In genomic region chr2:120403653-120403985, GRCm38 (mm10) we compare ENCODE assay signal across 8 mouse cellular contexts. TPM values are rescaled to one million over a fixed set of nuclear protein-coding genes. Genes with fewer than 3 reads are reported as not detected.
DNase-seq lines count a peak whose midpoint lies in the region; ATAC-seq and TF ChIP-seq lines count a peak whose summit lies in the region.

Gene Ganc, plus strand, starts transcription at chr2:120403896.

- ATAC-seq in kidney, embryonic 16.5 days (ENCODE audit: low FRiP score, low TSS enrichment): peak; percentile 79
- ATAC-seq in Patski: peak; percentile 70
- ATAC-seq in forebrain, embryonic 13.5 days: peak; percentile 85
- peak; percentile 89 for ATAC-seq in hindbrain, embryonic 11.5 days (ENCODE audit: low FRiP score)
- peak; percentile 33 for ATAC-seq in liver, embryonic 16.5 days (ENCODE audit: low read depth)

- DNase-seq in kidney, postnatal 10 days: no peak
- no peak for DNase-seq in Patski (ENCODE audit: low read depth, low spot score)
- DNase-seq in hindbrain, embryonic 11.5 days (ENCODE audit: low spot score): no peak
- no peak for DNase-seq in right cerebral cortex, postnatal 25 days
- DNase-seq in c-Kit-positive CD71-positive TER-119-positive erythroid progenitor cells, embryonic 14.5 days (ENCODE audit: low spot score): no peak

- no peak for TF ChIP-seq CTCF in Patski (IDR thresholded peaks at IDR 0.05)

- under 1% methylated on average over 17 of the region's 17 CpGs for WGBS in kidney, embryonic 16.5 days
- under 1% methylated on average over 17 of the region's 17 CpGs for WGBS in forebrain, embryonic 13.5 days
- WGBS in hindbrain, embryonic 11.5 days: under 1% methylated on average over 17 of the region's 17 CpGs
- 0% methylated on average over 17 of the region's 17 CpGs for WGBS in liver, embryonic 16.5 days (ENCODE audit: insufficient replicate concordance)

- H3K27me3 ChIP-seq in kidney, embryonic 16.5 days (ENCODE audit: insufficient read depth, low read length): no peaks in the 10 kb centered on the region
- H3K27me3 ChIP-seq in Patski: no peaks in the 10 kb centered on the region
- H3K27me3 ChIP-seq in forebrain, embryonic 13.5 days: no peaks in the 10 kb centered on the region
- no peaks in the 10 kb centered on the region for H3K27me3 ChIP-seq in hindbrain, embryonic 11.5 days (ENCODE audit: control insufficient read depth, insufficient read depth, low read length)
- no peaks in the 10 kb centered on the region for H3K27me3 ChIP-seq in liver, embryonic 16.5 days (ENCODE audit: control insufficient read depth, insufficient read depth, low read depth, low read length)

- H3K4me1 ChIP-seq in kidney, embryonic 16.5 days (ENCODE audit: insufficient read depth, low read length): peaks cover 17% of the 10 kb centered on the region
- peaks cover 18% of the 10 kb centered on the region for H3K4me1 ChIP-seq in forebrain, embryonic 13.5 days
- H3K4me1 ChIP-seq in hindbrain, embryonic 11.5 days (replicated peaks; ENCODE audit: control insufficient read depth, insufficient read depth, low read length): 0 out of 2 replicates have a peak, but pooled peaks cover 2% of the 10 kb centered on the region
- H3K4me1 ChIP-seq in liver, embryonic 16.5 days (ENCODE audit: control insufficient read depth, low read depth, low read length): peaks cover 10% of the 10 kb centered on the region

- in situ Hi-C loops in Patski (cut with MboI; ENCODE audit: low pct_unique_long_range_greater_than_20kb): no loop called here

- H3K9ac ChIP-seq in kidney, embryonic 16.5 days (replicated peaks; ENCODE audit: low read length): peak within 1 kb of the TSS; percentile 71
- peak within 1 kb of the TSS; percentile 75 for H3K9ac ChIP-seq in forebrain, embryonic 13.5 days
- H3K9ac ChIP-seq in hindbrain, embryonic 11.5 days (ENCODE audit: low read depth, low read length): peak within 1 kb of the TSS; percentile 78
- peak within 1 kb of the TSS; percentile 77 for H3K9ac ChIP-seq in liver, embryonic 16.5 days (ENCODE audit: low read depth, low read length)

- peak within 1 kb of the TSS; percentile 75 for H3K4me2 ChIP-seq in kidney, embryonic 16.5 days (replicated peaks; ENCODE audit: low read depth, low read length)
- H3K4me2 ChIP-seq in forebrain, embryonic 13.5 days: peak within 1 kb of the TSS; percentile 80
- H3K4me2 ChIP-seq in hindbrain, embryonic 11.5 days (replicated peaks; ENCODE audit: low read depth, low read length): peak within 1 kb of the TSS; percentile 84
- H3K4me2 ChIP-seq in liver, embryonic 16.5 days (ENCODE audit: low read depth, low read length): peak within 1 kb of the TSS; percentile 67

- CTCF ChIA-PET in Patski (lab: Charles Lee): no interaction called here

- H3K36me3 ChIP-seq in kidney, embryonic 16.5 days (ENCODE audit: insufficient read depth, low read length): no peaks in the 10 kb centered on the region
- no peaks in the 10 kb centered on the region for H3K36me3 ChIP-seq in forebrain, embryonic 13.5 days (ENCODE audit: poor library complexity, severe bottlenecking)
- H3K36me3 ChIP-seq in hindbrain, embryonic 11.5 days (ENCODE audit: control insufficient read depth, insufficient read depth, low read length): no peaks in the 10 kb centered on the region
- no peaks in the 10 kb centered on the region for H3K36me3 ChIP-seq in liver, embryonic 16.5 days (ENCODE audit: control insufficient read depth, insufficient read depth)

- peak within 1 kb of the TSS; percentile 97 for H3K27ac ChIP-seq in kidney, embryonic 16.5 days (ENCODE audit: low read length)
- peak within 1 kb of the TSS; percentile 89 for H3K27ac ChIP-seq in forebrain, embryonic 13.5 days
- peak within 1 kb of the TSS; percentile 87 for H3K27ac ChIP-seq in hindbrain, embryonic 11.5 days (ENCODE audit: low read depth, low read length)
- peak within 1 kb of the TSS; percentile 97 for H3K27ac ChIP-seq in liver, embryonic 16.5 days (ENCODE audit: low read length)

- H3K9me3 ChIP-seq in kidney, embryonic 16.5 days (ENCODE audit: low read length): no peaks in the 10 kb centered on the region
- H3K9me3 ChIP-seq in forebrain, embryonic 13.5 days (replicated peaks): no peaks in the 10 kb centered on the region
- no peaks in the 10 kb centered on the region for H3K9me3 ChIP-seq in hindbrain, embryonic 11.5 days (ENCODE audit: control insufficient read depth, low read length)
- no peaks in the 10 kb centered on the region for H3K9me3 ChIP-seq in liver, embryonic 16.5 days (replicated peaks; ENCODE audit: control insufficient read depth, low read length)

- H3K4me3 ChIP-seq in kidney, embryonic 16.5 days (ENCODE audit: low read length): peak within 1 kb of the TSS; percentile 89
- peak within 1 kb of the TSS; percentile 83 for H3K4me3 ChIP-seq in forebrain, embryonic 13.5 days
- H3K4me3 ChIP-seq in hindbrain, embryonic 11.5 days (ENCODE audit: low read depth, low read length): peak within 1 kb of the TSS; percentile 74
- peak within 1 kb of the TSS; percentile 73 for H3K4me3 ChIP-seq in liver, embryonic 16.5 days (ENCODE audit: low read depth, low read length)

- POLR2A ChIA-PET in Patski (lab: Charles Lee): no interaction called here

RNA-seq across cellular contexts. Expression of gene Ganc, which starts in this region (rescaled TPM):
- 11.7 and 12.9 TPM in 2 replicates for polyA plus RNA-seq in kidney, embryonic 16.5 days (2015; fragmentation: Nextera tagmentation; extraction: Ambion mirVana)
- 23.3 TPM for polyA plus RNA-seq in Patski (2021)
- 9.5 and 10.7 TPM in 2 replicates for polyA plus RNA-seq in forebrain, embryonic 13.5 days (2015; fragmentation: Nextera tagmentation; extraction: Ambion mirVana)
- polyA plus RNA-seq in hindbrain, embryonic 11.5 days (2014; fragmentation: Nextera tagmentation; extraction: Ambion mirVana): 8.8 and 9.2 TPM in 2 replicates
- 6.1 and 7.2 TPM in 2 replicates for polyA plus RNA-seq in liver, embryonic 16.5 days (2015; fragmentation: Nextera tagmentation; extraction: Ambion mirVana)

Comparison
In these comparisons a context has a peak if more than half of its experiments do, and no peak if none do; other contexts are left out.
1. ATAC-seq: peak in every context shown above with its lines; median percentile 89 in hindbrain, embryonic 11.5 days; 85 in forebrain, embryonic 13.5 days; 79 in kidney, embryonic 16.5 days; 70 in Patski; 33 in liver, embryonic 16.5 days.